Mouse (Mus musculus) forebrain, embryonic 11.5 days (tissue): ENCODE data around the gene Letm1. TPM values are rescaled to one million over a fixed set of nuclear protein-coding genes. Genes with fewer than 3 reads are reported as not detected.
A peak's percentile ranks its signal among the peaks of the same experiment; 100 is the strongest.

ENCODE experiments used
- ATAC-seq: fragments of 200-750 bp; cut with Nextera tagmentation; replicated peaks from 2 replicates; pipeline ENCODE4 v1.8.0; 2017; ENCODE audit warnings: moderate TSS enrichment; ENCODE audit not compliant: low FRiP score
- DNase-seq: peaks from one replicate; pipeline ENCODE4 v3.0.0-alpha.2; 2017; ENCODE audit warnings: low spot score
- H3K27ac ChIP-seq: fragments of 300-500 bp; sonication (generic); 2 replicates; pipeline ENCODE4 v1.5.1; 2014; ENCODE audit warnings: low read depth, low read length
- H3K27me3 ChIP-seq: fragments of 300-500 bp; sonication (generic); 2 replicates; pipeline ENCODE4 v1.6.1; 2014; ENCODE audit warnings: mild to moderate bottlenecking, low read length, mixed read lengths; ENCODE audit not compliant: control insufficient read depth, insufficient read depth
- H3K36me3 ChIP-seq: fragments of 300-500 bp; sonication (generic); 2 replicates; pipeline ENCODE4 v1.6.1; 2014; ENCODE audit warnings: mild to moderate bottlenecking, low read length, moderate library complexity, mixed read lengths; ENCODE audit not compliant: control insufficient read depth, insufficient read depth
- H3K4me1 ChIP-seq: fragments of 300-500 bp; sonication (generic); replicated peaks from 2 replicates; pipeline ENCODE4 v1.6.1; 2014; ENCODE audit warnings: low read length, mixed read lengths; ENCODE audit not compliant: control insufficient read depth, insufficient read depth
- H3K4me2 ChIP-seq: fragments of 300-500 bp; sonication (generic); 2 replicates; pipeline ENCODE4 v1.6.1; 2014; ENCODE audit warnings: low read depth, mild to moderate bottlenecking, low read length, moderate library complexity, mixed read lengths; ENCODE audit not compliant: severe bottlenecking
- H3K4me3 ChIP-seq: fragments of 300-500 bp; sonication (generic); 2 replicates; pipeline ENCODE4 v1.5.1; 2014; ENCODE audit warnings: low read depth, low read length
- H3K9ac ChIP-seq: fragments of 300-500 bp; sonication (generic); 2 replicates; pipeline ENCODE4 v1.6.1; 2014; ENCODE audit warnings: low read length
- H3K9me3 ChIP-seq: fragments of 300-500 bp; sonication (generic); 2 replicates; pipeline ENCODE4 v1.6.1; 2016; ENCODE audit warnings: low read length, mixed read lengths; ENCODE audit not compliant: control insufficient read depth
- WGBS: fragments of 180-500 bp; shearing (Covaris S2); extraction: QIAGEN DNeasy Blood & Tissue Kit; methylation state at CpG from one replicate; pipeline ENCODE4 v1.1.7; 2014; 5-methylcytosine and 5-hydroxymethylcytosine counted together
- polyA plus RNA-seq: library from polyadenylated mRNA; unstranded; fragments of >200 nt; fragmentation: Nextera tagmentation; extraction: Ambion mirVana; gene quantifications from 2 replicates; pipeline ENCODE4 v1.2.1, GENCODE M21; 2014

Letm1 gene
- polyA plus RNA-seq, 1 experiment from 2014 or later: 63.9 TPM

- Histone ChIP-seq H3K9me3 (no peaks in the 10 kb centered on the region), H3K4me3 (no peak overlapping the region), H3K9ac (no peak overlapping the region), H3K4me2 (no peak overlapping the region), H3K27me3 (peaks cover 8% of the 10 kb centered on the region), H3K27ac (no peak overlapping the region), H3K4me1 (no peaks in the 10 kb centered on the region), H3K36me3 (peaks cover 11% of the 10 kb centered on the region)
- ATAC-seq (no peak), DNase-seq (peak; percentile 55)
- WGBS: 52% methylated on average over 21 of the region's 21 CpGs
These were observed 51.6 kb downstream of the Letm1 start for GRCm38 (mm10) chr5:33731051-33731450.

DNA sequence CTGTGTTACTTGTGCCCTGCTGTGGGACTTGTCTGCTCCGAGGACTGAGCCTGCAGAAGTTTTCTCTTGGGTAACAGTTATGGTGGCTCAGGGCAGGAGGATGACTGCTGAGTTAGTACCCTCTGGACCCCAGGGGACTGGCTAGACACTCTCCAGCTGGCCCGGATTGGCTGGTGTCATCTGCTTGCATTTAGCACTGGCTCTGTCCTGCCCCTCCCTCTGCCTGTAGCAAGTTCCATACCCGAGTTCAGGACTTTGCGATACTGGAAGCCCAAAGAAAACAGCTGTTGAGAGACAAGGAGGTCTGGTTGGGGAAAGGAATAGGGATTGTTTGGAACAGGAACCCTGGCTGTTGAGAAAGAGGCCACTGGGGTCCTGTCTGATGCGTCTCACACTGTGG lies 52.1 kb downstream of the Letm1 start:
- Histone ChIP-seq H3K36me3 (peaks cover 11% of the 10 kb centered on the region), H3K27ac (no peak overlapping the region), H3K9me3 (no peaks in the 10 kb centered on the region), H3K27me3 (peaks cover 13% of the 10 kb centered on the region), H3K4me2 (no peak overlapping the region), H3K4me1 (peaks cover 4% of the 10 kb centered on the region; the same call in 1 of the 2 replicates), H3K4me3 (no peak overlapping the region), H3K9ac (no peak overlapping the region)
- ATAC-seq (no peak), DNase-seq (no peak)
- WGBS: 65% methylated on average over 5 of the region's 5 CpGs

DNA sequence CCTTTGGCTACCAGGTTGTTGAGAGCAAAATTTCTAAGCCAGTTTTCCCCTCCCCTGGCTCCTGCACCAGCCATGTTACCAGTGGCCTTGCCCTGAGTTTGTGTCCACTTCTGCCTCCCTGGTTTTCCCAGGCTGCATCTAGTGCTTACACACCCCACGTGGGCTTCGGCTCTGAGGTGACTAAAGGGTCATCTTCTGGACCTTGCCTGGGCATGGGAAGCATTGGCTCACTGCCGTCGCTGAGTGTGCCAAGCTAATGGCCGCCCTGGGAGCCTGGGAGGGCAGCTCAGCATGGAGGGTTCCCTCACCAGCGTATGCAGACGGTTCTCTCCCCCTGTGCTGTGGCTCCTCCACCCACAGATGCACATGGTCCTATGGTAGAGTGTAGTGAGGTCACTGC lies 53.8 kb downstream of the Letm1 start:
- Histone ChIP-seq H3K4me2 (no peak overlapping the region), H3K4me1 (peaks cover 13% of the 10 kb centered on the region; the same call in 1 of the 2 replicates), H3K4me3 (no peak overlapping the region), H3K9ac (no peak overlapping the region), H3K36me3 (peaks cover 9% of the 10 kb centered on the region; the same call in 1 of the 2 replicates), H3K27me3 (peaks cover 25% of the 10 kb centered on the region), H3K9me3 (no peaks in the 10 kb centered on the region), H3K27ac (no peak overlapping the region)
- ATAC-seq (no peak), DNase-seq (no peak)
- WGBS: 79% methylated on average over 7 of the region's 7 CpGs

GRCm38 (mm10) chr5:33726891-33727290 lies 55.7 kb downstream of the Letm1 start:
- no peak overlapping the region; the same call in 1 of the 2 replicates for H3K4me2 ChIP-seq
- peaks cover 13% of the 10 kb centered on the region; the same call in 1 of the 2 replicates for H3K4me1 ChIP-seq

GRCm38 (mm10) chr5:33726081-33726647 lies 56.5 kb downstream of the Letm1 start:
- ATAC-seq (no peak), DNase-seq (no peak)
- Histone ChIP-seq H3K9me3 (no peaks in the 10 kb centered on the region), H3K27ac (no peak overlapping the region), H3K9ac (peak overlapping the region; percentile 27; the same call in 1 of the 2 replicates), H3K27me3 (peaks cover 38% of the 10 kb centered on the region), H3K4me2 (peak overlapping the region; percentile 84), H3K4me3 (0 out of 2 replicates have a peak overlapping the region, but pooled peaks have one; percentile 7), H3K4me1 (peaks cover 17% of the 10 kb centered on the region), H3K36me3 (peaks cover 4% of the 10 kb centered on the region; the same call in 1 of the 2 replicates)
- 82% methylated on average over 7 of the region's 7 CpGs for WGBS

More at GRCm38 (mm10) chr5:33726891-33727290, 55.7 kb downstream of the Letm1 start:
- WGBS: 74% methylated on average over 1 of the region's 1 CpGs
- no peak for ATAC-seq
- H3K9ac ChIP-seq: 0 out of 2 replicates have a peak overlapping the region, but pooled peaks have one; percentile 16
- no peaks in the 10 kb centered on the region for H3K9me3 ChIP-seq
- no peak overlapping the region for H3K27ac ChIP-seq
- peaks cover 34% of the 10 kb centered on the region for H3K27me3 ChIP-seq
- no peak overlapping the region for H3K4me3 ChIP-seq
- H3K36me3 ChIP-seq: peaks cover 4% of the 10 kb centered on the region; the same call in 1 of the 2 replicates
- DNase-seq: no peak

DNA sequence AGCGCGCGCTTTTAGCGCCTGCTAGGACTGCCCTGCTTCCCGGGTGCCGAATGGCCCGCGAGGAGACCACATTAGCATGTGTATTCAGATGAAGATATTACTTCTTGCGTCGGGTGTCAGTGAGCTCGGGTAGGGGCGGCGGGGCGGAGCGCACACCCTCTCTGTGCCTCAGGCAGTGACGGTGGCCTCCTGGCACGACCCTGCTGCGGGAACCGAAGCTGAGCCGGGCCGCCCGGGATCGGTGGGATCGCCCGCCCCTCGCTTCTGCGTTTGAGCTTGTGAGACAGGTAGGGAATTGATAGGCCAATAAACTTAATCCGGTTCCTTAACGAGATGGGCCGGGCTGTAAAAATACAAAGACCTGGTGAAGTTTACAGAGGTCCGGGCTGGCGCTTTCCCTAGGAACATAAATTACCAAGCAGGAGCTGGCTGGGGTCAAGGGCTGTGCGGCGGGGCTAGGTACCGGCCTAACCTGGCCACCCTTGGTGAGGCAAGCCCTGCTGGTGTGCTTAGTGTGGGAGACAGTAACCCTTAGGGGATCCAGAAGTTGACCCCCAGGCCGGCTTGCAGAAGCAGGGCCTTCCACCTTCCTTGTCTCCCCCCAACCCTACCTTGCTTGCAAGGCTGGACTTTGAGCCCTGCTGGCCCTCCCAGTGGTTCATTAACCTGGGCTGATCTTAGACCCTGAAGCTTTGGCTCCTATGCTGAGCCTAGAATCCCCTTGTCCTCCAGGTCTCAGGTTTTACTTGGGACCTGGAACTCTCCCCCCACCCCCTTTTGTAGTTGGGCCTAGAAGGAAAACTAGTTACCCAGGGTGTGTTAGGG lies 58.8 kb downstream of the Letm1 start:
- peaks cover 26% of the 10 kb centered on the region for H3K4me1 ChIP-seq
- DNase-seq (no peak), ATAC-seq (peak; percentile 43)
- peak overlapping the region; percentile 69 for H3K4me3 ChIP-seq
- no peaks in the 10 kb centered on the region; the same call in 1 of the 2 replicates for H3K36me3 ChIP-seq
- H3K27me3 ChIP-seq: peaks cover 46% of the 10 kb centered on the region
- no peaks in the 10 kb centered on the region for H3K9me3 ChIP-seq
- 2% methylated on average over 36 of the region's 36 CpGs for WGBS
- peak overlapping the region; percentile 75; the same call in 1 of the 2 replicates for H3K27ac ChIP-seq
- peak overlapping the region; percentile 84 for H3K4me2 ChIP-seq
- peak overlapping the region; percentile 93 for H3K9ac ChIP-seq

GRCm38 (mm10) chr5:33723019-33723640 lies 59.5 kb downstream of the Letm1 start:
- Histone ChIP-seq H3K36me3 (no peaks in the 10 kb centered on the region; the same call in 1 of the 2 replicates), H3K9me3 (no peaks in the 10 kb centered on the region), H3K4me2 (peak overlapping the region; percentile 84), H3K4me3 (peak overlapping the region; percentile 69), H3K4me1 (peaks cover 26% of the 10 kb centered on the region), H3K27ac (peak overlapping the region; percentile 75), H3K27me3 (peaks cover 46% of the 10 kb centered on the region), H3K9ac (peak overlapping the region; percentile 93)
- ATAC-seq: peak; percentile 22; the same call in 1 of the 2 replicates
- 1% methylated on average over 61 of the region's 61 CpGs for WGBS
- DNase-seq: peak; percentile 77

DNA sequence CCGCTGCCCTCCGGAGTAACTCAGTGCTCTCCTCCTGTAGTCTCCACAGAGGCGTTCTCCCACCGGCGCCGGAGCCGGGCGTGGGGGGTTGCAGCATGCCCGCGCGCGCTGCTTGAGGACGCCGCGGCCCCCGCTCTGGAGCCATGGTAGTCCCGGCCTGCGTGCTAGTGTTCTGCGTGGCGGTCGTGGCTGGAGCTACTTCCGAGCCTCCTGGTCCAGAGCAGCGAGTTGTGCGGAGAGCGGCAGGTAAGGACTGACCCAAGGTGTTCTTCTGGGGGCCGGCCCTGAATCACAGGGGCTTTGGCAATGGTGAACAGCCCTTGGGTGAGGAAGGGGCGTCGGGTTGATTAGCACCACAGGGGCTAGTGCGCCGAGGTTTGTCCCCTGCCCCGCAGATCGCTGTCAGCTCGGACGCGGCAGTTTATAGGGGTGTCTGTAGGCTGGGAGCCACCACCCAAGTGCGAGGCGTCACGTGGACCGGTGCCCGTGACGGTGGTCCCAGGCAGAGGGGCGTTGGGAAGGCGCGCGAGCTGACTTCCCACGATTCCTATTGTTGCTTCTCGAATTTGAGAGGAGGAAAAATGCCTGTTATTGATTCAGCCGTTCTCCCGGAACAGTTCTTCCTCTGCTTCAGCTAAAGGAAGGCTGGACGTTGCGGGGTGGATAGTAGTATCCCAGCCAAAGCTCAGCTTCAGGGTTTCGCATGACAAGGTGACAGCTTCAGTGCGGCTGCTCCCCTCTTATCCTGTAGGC lies 60.2 kb downstream of the Letm1 start:
- Histone ChIP-seq H3K36me3 (no peaks in the 10 kb centered on the region; the same call in 1 of the 2 replicates), H3K4me1 (peaks cover 26% of the 10 kb centered on the region), H3K4me2 (peak overlapping the region; percentile 84), H3K9me3 (no peaks in the 10 kb centered on the region), H3K27me3 (peaks cover 44% of the 10 kb centered on the region), H3K4me3 (peak overlapping the region; percentile 69), H3K27ac (peak overlapping the region; percentile 75), H3K9ac (peak overlapping the region; percentile 93)
- under 1% methylated on average over 52 of the region's 53 CpGs for WGBS
- DNase-seq (peak; percentile 58), ATAC-seq (no peak; the same call in 1 of the 2 replicates)
